Mouse (Mus musculus) urinary bladder, postnatal 14 days (tissue): ENCODE measurements around the gene Dlk1.
"Not testable (repeated sequence)": the region's sequence is repeated elsewhere in the genome, so short reads cannot be mapped to it uniquely, and the experiment has no call there.

Source experiments
- DNase-seq: peaks from one replicate; pipeline ENCODE4 v3.0.0; 2021; ENCODE audit warnings: low spot score

Gene Dlk1

DNA sequence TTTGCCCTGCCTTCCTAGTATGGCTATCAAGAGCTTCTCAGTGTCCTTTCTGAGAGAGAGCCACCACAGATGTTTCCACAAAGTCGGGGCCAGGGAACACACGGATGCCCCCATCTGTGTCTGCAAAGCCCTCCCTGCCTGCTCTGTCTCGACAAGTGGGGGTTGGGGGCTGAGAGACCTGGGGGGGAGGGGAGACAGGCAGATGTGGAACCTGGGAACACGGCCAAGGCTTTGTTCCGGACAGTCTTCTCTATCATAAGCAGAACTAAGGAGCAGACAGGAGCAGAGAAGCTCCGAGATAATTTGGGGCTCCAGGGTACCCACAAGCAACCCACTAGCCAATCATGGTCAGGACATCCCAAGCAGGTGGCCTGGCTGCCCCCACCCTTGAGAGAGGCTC is 12.6 kb upstream of the Dlk1 start:
- no peak for DNase-seq

DNA sequence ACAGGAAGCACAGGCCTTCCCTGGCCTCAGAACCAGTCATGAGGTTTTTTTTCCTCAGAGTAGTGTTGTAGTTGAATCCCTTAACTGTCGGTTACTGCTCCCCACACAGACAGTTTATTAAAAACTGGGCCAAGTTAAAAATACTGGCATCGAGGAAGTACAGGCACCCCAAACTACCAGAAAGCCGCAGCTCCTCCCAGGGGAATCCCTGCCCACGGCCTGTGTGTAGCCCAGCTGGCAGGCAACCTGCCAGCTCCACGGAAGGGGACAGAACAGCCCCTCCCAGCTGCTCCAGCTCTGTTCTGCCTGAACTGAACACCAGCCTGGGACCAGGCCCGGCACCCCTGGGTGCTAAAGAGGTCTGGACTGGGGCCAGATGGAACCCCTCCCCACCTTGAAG is 11.3 kb upstream of the Dlk1 start:
- peak; percentile 31 for DNase-seq

DNA sequence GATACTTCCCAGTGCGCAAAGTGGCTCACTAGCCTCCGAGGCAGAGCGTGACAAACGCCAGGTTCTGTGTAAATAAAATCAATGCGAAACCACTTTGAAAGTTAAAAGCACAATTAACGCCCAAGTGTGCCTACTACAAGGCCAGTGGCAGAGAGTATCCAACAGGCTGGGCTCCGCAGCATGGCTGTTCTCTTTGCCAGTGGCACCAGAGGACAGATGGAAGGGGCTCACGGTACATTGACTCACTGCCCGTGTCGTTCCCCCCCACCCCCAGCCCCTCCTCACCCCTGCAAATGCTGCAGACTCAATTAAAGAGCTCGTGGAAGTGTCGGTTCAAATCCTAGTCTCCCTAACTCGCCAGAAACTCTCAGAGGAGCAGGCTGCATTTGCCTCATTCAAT is 10.5 kb upstream of the Dlk1 start:
- DNase-seq = no peak

DNA sequence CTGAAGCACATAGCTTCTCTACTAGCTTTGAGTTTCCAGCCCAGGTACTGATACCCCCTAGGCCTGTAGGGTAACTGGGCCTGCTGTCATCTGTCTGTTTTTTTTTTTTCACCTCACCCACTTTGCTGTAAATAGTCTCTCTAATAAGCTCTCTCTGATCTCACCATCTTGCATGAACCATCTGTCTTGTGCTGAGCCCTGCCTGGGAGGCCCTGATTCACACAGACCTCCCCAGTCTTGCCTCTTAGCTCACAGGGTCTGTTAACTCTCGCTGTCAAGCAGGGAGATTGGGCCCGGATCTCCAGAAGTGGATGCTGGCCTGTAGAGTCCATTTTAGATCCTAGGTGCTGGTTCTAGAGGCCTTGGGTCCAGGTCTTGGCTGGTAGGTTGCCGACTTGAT is 9.3 kb upstream of the Dlk1 start:
- no peak for DNase-seq

DNA sequence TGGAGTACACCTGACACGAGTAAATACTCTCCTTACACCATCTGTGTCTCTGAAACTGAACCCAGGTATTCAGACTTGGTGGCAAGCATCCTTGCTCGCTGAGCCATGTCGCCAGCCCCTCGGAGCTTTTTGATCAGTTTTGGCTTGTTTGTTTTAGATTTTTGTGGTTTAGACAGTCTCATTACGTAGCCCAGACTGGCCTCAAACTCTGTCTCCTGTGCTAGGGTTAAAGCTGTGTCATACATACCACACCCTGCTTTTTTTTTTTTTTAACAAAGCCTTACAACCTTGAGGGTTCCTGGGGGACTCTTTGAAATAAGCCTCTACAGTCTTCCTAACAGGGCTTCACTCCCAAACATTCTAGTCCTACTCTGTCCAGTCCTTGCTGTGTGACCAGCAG is 7.6 kb upstream of the Dlk1 start:
- DNase-seq = no peak

DNA sequence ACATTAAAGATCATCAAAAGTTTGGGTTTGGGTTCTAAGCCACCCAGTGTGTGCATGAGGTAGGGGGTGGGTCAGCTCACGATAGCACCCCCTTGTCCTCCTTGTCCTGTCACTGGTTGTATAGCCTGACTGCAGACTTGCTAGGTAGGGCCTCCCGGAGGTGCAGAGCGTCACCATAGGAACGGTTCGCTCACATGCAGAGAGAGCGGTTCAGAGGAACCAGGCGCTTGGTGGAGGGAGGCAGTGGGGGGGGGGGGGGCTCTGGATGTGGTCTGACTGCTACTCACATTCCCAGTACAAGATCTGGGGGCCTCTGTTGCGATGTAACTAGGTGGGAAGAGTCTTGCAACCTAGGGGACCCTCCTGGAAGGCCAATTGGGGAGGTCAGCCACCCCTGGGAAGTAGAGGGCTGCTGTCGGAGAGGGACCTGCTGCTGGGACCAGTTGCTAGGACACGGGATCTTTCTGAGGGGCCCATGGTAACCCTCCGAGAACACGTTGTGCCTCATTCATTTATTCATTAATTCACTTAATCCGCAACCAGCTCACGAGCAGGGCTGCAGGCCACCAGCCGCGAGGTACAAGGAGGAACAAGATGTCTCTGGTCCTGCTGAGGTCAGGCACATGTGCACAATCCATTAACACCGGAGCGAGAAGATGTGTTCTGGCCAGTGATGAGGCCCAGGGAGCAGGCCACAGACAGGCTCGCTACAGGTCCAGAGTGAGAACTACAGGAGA is 7.0 kb upstream of the Dlk1 start:
- DNase-seq = no peak

DNA sequence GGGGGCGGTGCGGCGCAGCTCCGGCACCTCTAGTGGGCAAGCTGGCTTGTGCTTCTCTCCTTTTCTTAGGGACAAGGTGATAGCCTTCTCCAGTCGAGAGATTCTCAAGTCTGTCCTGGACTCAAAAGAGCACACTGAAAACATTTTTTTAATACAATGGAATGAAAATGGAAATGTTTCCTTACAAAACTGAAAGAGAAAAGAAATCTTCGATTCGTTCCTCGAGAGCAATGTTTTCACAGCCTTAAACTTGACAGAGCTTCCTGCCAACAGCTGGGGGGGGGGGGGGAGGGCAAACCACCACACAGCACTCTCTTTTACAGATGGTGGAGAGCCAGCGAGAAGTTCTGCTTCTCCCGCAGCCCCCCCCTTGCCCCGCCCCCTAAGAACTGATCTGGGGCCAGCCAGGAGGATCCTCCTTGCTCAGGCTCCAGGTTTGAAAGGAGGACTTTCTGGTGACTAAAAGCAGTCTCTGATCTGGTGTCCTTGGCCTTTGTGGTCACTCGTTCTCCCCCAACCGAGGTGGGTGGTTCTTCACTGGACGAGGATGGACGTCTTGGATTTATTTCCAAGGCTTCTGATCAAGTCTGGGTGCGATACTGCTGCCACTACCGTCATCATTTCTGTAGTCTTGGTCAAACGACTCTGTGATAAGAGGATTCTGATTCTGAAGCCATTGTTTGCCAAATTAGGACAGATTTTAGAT is 6.2 kb upstream of the Dlk1 start:
- DNase-seq = no peak

DNA sequence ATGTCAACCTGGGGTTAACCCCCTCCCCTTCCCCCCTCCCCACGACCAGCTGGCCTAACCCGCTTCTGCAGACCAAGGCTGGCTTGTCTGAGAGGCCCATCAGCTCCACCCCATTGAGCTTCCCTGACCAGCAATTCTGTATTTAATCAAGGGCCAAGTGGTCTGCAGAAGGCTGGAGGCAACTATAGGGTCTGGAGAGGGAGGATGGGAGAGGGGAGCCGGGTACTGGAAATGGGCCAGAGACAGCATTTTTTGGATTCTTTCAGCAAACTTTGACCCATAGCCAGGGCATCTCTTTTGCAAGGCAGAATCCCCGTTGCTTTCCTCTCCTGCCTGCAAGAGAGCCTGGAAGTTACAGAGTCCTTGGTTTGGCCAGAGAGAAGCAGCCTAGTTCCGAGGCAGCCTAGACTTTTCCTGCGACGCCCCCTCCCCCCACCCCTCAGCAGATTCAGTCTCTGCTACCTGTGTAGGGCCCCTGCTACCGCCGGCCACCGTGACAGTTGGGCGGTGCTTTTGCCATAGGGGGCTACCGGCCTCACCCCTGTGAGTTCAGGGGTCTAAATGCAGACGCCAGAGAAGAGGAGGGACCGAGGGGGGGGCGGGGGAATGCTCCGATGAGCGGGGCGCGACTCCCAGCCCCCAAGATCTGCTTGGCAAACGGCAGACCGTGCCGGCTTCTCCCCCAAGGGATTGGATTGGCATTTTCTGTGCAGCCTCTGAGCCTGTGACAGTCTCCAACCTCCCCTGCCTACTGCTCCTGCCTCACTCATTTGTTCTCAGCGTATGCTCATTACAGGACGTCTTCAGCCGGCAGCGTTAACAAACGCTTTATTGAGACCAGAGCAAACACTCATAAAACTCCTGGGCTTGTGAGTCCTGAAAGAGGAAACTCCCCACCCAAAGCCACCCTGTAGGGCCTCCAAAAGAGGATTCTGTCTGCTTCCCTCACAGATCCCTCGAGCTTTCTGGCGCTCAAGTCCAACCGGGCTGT is 2.9 kb upstream of the Dlk1 start:
- DNase-seq = no peak

DNA sequence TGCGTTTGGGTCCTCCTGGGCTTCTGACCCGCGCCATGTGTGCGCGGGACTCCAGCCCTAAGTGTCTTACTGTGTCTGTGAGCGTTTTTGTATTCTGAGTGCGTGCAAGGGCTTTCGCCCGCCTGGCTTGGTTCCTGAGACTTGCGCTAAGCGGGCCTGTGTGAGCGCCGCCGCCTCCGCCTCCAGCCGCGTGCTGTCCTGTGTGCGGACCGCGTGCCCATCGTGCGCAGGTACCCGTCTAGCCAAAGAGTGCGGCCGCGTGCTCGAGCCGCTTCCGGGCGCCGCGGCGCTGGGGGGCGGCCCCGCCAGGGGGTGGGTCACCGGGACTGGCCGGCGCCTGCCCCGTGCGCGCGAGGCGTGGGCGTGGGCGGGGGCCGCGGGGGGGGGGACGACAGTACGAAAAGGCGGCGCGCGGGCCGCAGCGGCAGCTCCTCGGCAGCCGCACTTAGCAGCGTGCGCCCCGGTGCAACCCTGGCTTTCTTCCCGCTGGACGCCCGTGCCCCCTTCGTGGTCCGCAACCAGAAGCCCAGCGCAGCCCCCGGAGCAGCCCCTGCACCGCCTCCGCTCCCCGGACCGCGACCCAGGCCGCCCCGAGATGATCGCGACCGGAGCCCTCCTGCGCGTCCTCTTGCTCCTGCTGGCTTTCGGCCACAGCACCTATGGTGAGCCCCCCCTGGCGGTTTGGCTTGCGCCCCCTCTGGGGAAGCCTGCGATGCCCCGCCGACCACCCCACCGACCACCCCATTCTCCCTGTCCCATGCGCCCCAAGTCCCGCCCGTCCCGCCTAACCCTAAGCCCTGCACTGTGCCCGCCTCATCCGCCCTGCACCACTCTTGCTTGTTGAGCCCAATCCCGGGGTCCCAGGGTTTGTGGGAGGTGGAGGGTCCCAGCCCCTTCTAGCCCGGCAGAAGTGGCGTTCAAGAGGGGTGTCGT is 708 bp downstream of the Dlk1 start:
- DNase-seq = no peak

DNA sequence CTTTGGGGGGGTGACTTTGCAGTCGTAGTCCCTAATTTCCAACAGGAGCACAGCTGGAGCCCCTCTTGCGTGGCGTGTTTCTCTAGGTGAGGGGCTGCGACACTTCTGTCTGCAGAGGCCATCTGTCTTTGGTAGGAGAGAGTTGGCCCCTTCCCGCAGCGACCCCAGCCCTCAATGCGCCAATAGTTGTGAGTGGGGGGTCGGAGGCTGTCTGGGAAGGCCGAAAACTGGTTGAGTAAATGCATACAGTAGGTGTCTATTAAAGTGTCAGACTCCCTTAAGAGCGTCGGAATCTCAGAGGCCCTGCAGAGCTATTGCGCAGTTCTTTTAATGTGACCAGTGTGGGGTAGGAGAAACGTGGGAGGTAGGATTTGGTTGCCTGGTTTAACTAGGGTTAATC is 1.5 kb downstream of the Dlk1 start:
- DNase-seq = no peak

DNA sequence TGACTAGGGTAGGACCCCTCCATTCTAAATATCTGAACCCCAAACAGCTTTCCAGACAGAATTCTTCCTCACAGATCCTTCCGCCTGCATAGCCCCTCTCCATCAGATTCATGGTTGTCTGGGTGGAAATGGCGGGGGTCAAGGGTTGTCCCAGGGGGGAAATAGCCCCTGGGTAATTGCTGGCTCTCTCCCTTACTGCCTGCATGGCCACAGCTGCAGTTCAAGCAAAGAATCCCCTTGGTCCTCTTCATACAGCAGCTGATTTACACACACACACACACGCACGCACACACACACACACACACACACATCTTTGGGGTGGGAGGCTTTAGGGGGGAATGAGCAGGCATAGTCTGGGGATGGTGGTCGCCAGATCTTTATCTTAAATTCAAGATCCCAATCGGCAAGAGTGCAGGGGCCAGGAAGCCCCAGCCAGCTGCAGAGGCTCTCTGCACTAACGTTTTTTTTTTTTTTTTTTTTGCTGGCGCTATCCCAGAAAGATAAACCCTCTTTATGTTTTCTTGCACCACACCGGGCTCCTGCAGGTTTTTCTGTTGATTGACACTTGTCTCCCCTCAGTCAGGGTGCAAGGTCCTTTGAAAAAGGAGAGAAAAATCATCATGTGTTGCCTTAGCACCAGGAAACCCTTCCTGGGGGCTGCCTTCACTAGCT is 4.0 kb downstream of the Dlk1 start:
- DNase-seq = no peak

DNA sequence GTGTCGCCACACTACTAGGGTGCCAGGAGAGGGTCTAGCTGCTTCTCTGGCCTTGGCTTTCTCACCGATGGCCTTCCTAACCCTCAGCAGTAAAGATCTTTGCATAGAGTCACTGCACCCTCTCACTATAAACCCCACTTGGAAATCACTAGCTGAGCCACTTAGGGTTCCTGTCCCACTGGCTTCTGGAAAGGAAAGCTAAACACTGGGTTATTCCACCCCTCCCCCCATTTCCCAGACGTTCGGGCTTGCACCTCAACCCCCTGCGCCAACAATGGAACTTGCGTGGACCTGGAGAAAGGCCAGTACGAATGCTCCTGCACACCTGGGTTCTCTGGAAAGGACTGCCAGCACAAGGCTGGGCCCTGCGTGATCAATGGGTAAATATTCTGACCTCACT is 5.2 kb downstream of the Dlk1 start:
- no peak for DNase-seq

DNA sequence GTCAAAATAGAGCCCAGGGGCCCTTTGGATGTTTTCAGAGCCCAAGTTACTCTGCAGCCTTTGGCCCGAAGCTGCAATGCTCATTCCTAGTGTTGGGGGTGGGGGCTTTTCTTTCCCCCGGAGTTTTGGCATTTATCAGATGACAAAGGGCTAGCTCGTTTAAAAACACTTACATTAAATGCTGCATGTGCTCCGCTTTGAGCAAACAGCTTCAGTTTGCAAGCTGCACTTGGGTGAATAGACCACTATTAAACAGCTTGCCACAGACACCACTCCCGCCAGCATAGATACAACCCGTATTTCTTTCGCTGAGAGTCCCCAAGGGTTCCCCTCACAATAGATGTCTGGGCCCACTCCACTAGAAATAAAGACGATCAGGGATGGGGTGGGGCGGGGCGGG is 6.3 kb downstream of the Dlk1 start:
- no peak for DNase-seq

DNA sequence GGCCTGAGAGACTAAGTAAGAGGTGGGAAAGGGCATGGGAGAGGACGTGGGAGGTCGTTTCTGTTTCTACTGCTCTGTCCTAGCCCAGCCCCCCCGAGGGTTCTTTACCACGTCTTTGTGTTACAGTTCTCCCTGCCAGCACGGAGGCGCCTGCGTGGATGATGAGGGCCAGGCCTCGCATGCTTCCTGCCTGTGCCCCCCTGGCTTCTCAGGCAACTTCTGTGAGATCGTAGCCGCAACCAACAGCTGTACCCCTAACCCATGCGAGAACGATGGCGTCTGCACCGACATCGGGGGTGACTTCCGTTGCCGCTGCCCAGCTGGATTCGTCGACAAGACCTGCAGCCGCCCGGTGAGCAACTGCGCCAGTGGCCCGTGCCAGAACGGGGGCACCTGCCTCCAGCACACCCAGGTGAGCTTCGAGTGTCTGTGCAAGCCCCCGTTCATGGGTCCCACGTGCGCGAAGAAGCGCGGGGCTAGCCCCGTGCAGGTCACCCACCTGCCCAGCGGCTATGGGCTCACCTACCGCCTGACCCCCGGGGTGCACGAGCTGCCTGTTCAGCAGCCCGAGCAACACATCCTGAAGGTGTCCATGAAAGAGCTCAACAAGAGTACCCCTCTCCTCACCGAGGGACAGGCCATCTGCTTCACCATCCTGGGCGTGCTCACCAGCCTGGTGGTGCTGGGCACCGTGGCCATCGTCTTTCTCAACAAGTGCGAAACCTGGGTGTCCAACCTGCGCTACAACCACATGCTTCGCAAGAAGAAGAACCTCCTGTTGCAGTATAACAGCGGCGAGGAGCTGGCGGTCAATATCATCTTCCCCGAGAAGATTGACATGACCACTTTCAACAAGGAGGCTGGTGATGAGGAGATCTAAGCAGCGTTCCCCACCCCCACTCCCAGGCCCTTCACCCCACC is 7.1 kb downstream of the Dlk1 start:
- DNase-seq = no peak

DNA sequence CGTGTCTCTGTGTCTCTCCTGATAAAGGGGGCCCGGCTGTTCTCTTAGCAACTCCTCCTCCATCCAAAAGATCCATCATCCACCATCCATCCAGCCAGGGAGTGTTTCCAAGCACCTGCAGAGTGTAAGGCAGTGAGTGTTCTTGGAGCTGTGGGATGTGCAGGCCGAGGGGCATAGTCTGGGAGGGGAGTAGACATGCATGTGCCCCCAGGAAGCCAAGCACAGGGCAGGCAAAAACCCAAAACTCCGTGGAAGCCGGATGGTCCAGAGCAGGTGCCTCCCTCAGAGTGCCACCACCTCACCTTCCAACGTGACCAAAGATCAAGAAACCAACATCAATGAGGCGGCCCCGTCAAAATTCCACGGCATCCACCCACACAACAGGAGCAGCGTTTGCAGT is 10.0 kb downstream of the Dlk1 start:
- DNase-seq = no peak

DNA sequence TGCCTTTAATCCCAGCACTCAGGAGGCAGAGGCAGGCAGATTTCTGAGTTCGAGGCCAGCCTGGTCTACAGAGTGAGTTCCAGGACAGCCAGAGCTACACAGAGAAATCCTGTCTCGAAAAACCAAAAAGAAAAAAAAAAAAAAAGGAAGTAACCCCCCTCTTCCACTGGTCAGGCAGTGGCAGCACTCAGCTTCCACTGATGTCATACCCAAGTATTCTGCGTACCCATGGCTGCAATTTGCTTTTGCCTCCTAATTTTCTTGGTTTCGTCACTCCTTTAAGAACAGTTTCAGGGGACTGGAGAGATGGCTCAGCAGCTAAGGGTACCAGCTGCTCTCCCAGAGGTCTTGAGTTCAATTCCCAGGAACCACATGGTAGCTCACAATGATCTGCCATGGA is 14.8 kb downstream of the Dlk1 start:
- DNase-seq = not testable (repeated sequence)

DNA sequence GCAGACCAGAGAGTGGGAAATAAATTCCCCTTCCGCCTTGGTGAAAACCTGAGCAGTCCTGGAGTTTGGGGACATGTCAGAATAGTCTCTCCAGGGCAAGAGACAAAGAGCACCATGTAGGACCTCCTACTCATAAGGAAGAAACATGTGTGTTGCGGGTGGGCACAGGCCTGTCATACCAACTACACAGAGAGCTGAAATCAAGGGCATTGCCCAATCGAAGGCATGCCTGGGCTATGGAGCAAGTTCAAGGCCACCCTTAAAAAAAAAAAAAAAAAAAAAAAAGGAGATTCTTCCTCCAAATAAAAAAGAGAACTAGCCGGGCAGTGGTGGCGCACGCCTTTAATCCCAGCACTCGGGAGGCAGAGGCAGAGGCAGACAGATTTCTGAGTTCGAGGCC is 17.2 kb downstream of the Dlk1 start:
- DNase-seq = no peak

DNA sequence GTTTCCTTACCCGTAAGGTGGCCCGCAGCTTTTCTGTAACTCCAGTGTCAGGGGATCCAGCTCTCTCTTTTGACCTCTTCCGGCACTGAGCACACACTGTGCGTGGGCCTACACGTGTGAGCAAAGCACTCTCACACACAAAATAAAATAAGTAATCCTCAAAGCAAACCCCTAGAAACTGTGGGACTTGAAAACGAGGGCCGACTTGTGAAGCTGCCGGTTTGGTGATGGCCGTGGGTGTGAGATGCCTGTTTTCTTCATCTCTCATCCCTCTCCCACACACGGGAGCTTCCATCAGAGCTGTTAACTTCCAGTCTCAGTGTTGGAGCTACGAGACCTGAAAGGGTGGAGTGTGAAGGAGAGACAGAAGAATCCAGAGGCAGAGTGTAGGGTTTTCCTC is 20.0 kb downstream of the Dlk1 start:
- no peak for DNase-seq

DNA sequence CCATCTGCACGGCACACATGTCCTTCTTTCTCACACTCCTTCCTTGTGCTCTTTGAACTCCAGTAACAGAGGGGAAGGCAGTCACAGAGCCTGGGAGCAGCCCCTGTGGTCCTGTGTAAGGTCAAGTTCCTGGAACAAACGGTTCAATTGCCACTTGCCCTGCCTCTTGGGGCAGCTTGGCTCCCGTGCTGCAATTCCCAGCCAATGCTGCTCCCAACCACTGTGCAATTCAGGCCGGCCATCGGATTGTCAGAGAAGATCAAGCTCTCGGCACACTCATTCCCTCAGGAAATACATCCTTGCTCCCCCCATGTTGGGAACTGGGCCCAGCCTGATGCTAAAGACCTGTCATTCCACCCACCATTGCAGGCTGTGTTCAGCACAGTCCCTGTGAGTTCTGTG is 21.0 kb downstream of the Dlk1 start:
- DNase-seq = peak; percentile 36

DNA sequence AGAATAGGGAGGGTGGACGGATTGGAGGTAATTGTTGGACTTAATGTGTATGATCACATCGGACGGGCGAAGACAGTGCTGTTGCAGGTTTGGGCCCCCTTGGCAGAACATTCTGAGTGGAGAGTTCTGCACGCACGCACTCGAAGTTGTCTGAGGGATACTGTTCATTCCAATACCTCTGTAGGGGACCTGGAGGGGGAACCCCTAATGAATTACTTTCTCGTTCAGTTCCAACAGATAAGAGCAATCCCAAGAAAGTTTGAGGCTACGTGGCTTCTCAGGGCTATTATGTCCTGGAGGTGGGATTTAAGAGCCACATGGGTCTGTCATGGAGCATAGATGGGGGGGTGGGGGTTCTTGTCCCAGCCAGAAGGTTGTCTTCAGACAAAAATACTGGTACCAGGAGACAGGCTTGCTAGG is 21.6 kb downstream of the Dlk1 start:
- no peak for DNase-seq
